ENCODE assay signal across 11 mouse cellular contexts in the genomic region with DNA sequence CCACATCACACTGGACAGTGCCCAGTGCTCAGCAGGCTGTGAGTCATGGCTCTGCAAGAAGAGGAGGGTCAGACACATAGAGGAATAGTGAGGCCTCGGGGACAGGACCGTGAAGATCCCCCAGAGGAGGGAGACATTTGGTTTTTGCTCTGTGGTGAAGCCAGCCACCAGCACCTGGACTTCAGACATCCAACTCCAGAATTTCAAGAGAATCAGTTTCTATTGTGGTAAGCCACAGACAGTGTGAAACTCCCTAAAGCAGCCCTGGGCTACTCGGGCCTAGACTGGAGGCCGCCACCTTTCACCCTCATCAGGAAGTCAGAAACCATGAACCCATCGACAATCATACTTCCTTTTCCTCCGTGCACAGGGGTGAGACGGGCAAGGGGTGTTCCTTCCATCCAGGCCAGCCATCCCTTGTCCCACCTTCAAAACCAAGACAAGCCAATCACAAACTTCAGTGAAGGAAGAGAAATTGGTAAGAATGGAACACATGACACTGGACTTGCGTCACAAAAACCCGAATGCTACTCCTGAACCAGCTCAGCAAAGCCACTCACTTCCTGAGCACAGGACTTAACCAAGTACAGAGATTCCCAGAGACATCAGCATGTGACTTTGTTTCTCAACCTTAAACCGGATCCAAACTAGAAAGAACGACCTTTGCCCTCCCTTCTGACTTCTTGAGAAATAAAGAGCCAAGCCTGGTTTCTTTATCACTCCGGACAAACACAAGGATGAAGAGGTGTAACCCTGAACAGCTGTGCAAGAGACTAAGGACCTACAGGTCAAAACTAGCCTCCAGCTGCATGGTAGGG. TPM values are rescaled to one million over a fixed set of nuclear protein-coding genes. Genes with fewer than 3 reads are reported as not detected.
DNase-seq lines count a peak whose midpoint lies in the region; ATAC-seq lines count a peak whose summit lies in the region.
"Had no signal": no experiment of that assay in that cellular context is flagged by ENCODE, and none has a peak within 500 bp of the region (broad histone marks: within the 10 kb centered on the region; RNA-seq: fewer than 3 reads in every experiment).

No protein-coding gene starts in this region.

- H3K27ac ChIP-seq in kidney, embryonic 15.5 days, result peak overlapping the region; percentile 29; the same call in 1 of the 2 replicates
- H3K27ac ChIP-seq: embryonic facial prominence, embryonic 13.5 days; hindbrain, postnatal 0 days had no signal

- WGBS in kidney, embryonic 15.5 days, result 67% methylated on average over 12 of the region's 12 CpGs

- no peak for DNase-seq in kidney, adult 18-20 months
- peak; percentile 54 to 77 for DNase-seq in kidney, postnatal 25 days
- peak; percentile 59 to 63 for DNase-seq in spleen, postnatal 36 days (ENCODE audit: low spot score in 2 of 2)
- DNase-seq in right cerebral cortex, postnatal 36 days (ENCODE audit: low spot score in 2 of 2), result no peak
- no peak for DNase-seq in left cerebral cortex, postnatal 25 days (ENCODE audit: low spot score in 2 of 2)

- H3K27me3 ChIP-seq in kidney, embryonic 15.5 days, result no peaks in the 10 kb centered on the region
- H3K27me3 ChIP-seq: embryonic facial prominence, embryonic 13.5 days had no signal

- intact Hi-C loops in left cerebral cortex, postnatal 25 days (cut with DNase I), result no loop called here

- peaks cover 53% of the 10 kb centered on the region for H3K4me1 ChIP-seq in kidney, embryonic 15.5 days

- no peak for ATAC-seq in kidney, embryonic 15.5 days (replicated peaks; ENCODE audit: low FRiP score)
- peak; percentile 81 for ATAC-seq in activated CD4-positive, CD25-positive, alpha-beta regulatory T cell, adult 4 months
- no peak for ATAC-seq in erythroblast, adult 5-6 weeks (replicated peaks; ENCODE audit: low FRiP score, poor library complexity, severe bottlenecking)
- ATAC-seq: hindbrain, postnatal 0 days; midbrain, embryonic 16.5 days had no signal

- H3K9ac ChIP-seq in kidney, embryonic 15.5 days, result no peak overlapping the region
- H3K9ac ChIP-seq: embryonic facial prominence, embryonic 13.5 days had no signal

- H3K4me3 ChIP-seq in kidney, embryonic 15.5 days (replicated peaks), result no peak overlapping the region
- H3K4me3 ChIP-seq: embryonic facial prominence, embryonic 13.5 days had no signal

- no peak overlapping the region for H3K4me2 ChIP-seq in kidney, embryonic 15.5 days
- H3K4me2 ChIP-seq: embryonic facial prominence, embryonic 13.5 days had no signal

- H3K9me3 ChIP-seq in kidney, embryonic 15.5 days (replicated peaks), result no peaks in the 10 kb centered on the region
- H3K9me3 ChIP-seq: embryonic facial prominence, embryonic 13.5 days had no signal

- peaks cover 8% of the 10 kb centered on the region; the same call in 1 of the 2 replicates for H3K36me3 ChIP-seq in kidney, embryonic 15.5 days
- H3K36me3 ChIP-seq: embryonic facial prominence, embryonic 13.5 days had no signal

RNA-seq across cellular contexts. Expression of a gene that starts 14.4 kb away (rescaled TPM):
- polyA plus RNA-seq in kidney, embryonic 15.5 days (2015; fragmentation: Nextera tagmentation; extraction: Ambion mirVana), result 24.2 and 26.5 TPM in 2 replicates
- 1 to 10 TPM; 7.8 to 8.7 TPM for polyA plus RNA-seq in activated CD4-positive, CD25-positive, alpha-beta regulatory T cell, adult 4 months (2017; shearing (Covaris generic))
- total RNA-seq in erythroblast, adult 5-6 weeks (2015; ENCODE audit: low replicate concordance), result 0.63 and 4.8 TPM in 2 replicates
- 1.5 and 4.4 TPM in 2 replicates for total RNA-seq in erythroblast, adult 5-6 weeks (2017; ENCODE audit: low replicate concordance)
- total RNA-seq in left cerebral cortex, postnatal 25 days (2021), result under 1 TPM in 1 of 2 experiments, not detected in 1; 0.62 TPM

RNA-seq across cellular contexts. Expression of a gene that starts 33.2 kb away (rescaled TPM):
- 119 and 121 TPM in 2 replicates for polyA plus RNA-seq in kidney, embryonic 15.5 days (2015; fragmentation: Nextera tagmentation; extraction: Ambion mirVana)
- polyA plus RNA-seq in activated CD4-positive, CD25-positive, alpha-beta regulatory T cell, adult 4 months (2017; shearing (Covaris generic)), result 10 to 100 TPM; 46.7 to 61.4 TPM
- total RNA-seq in erythroblast, adult 5-6 weeks (2015; ENCODE audit: low replicate concordance), result 11.0 and 14.8 TPM in 2 replicates
- total RNA-seq in erythroblast, adult 5-6 weeks (2017; ENCODE audit: low replicate concordance), result 11.7 and 13.9 TPM in 2 replicates
- total RNA-seq in left cerebral cortex, postnatal 25 days (2021), result 10 to 100 TPM; 51.0 to 55.9 TPM

Comparison
In these comparisons a context has a peak if more than half of its experiments do, and no peak if none do; other contexts are left out.
1. DNase-seq: peak in kidney, postnatal 25 days (2 of 2) and spleen, postnatal 36 days (2 of 2); none in kidney, adult 18-20 months (single experiment), right cerebral cortex, postnatal 36 days (0 of 2) and left cerebral cortex, postnatal 25 days (0 of 2).